Mouse (Mus musculus) left cerebral cortex, adult 18-20 months (tissue): ENCODE measurements around the gene Rsph1. TPM values are rescaled to one million over a fixed set of nuclear protein-coding genes. Genes with fewer than 3 reads are reported as not detected.
"Not testable (repeated sequence)": the region's sequence is repeated elsewhere in the genome, so short reads cannot be mapped to it uniquely, and the experiment has no call there.

ENCODE experiments used
- DNase-seq, 2 experiments: peaks; one replicate each; pipeline ENCODE4 v3.0.0; 2021 to 2022; ENCODE audit warnings: low spot score in 2 of 2, mixed read lengths in 1 of 2
- total RNA-seq, 2 experiments: library from RNA; stranded (reverse); gene quantifications; 2 replicates each; pipeline ENCODE4 v1.2.3; 2021

Rsph1 gene
- total RNA-seq, 2 experiments from 2014 or later: 15.4 to 16.8 TPM

- DNase-seq: no peak
Observed at GRCm38 (mm10) chr17:31279541-31279940, 2.4 kb upstream of the Rsph1 start.

- DNase-seq: no peak
Observed at GRCm38 (mm10) chr17:31277931-31278330, 748 bp upstream of the Rsph1 start.

- no peak for DNase-seq
Observed at GRCm38 (mm10) chr17:31276207-31276921, 819 bp downstream of the Rsph1 start.

GRCm38 (mm10) chr17:31275181-31275580, 2.0 kb downstream of the Rsph1 start:
- no peak for DNase-seq

GRCm38 (mm10) chr17:31273631-31274030, 3.6 kb downstream of the Rsph1 start:
- no peak for DNase-seq

- DNase-seq: no peak
Observed at GRCm38 (mm10) chr17:31272416-31273165, 4.6 kb downstream of the Rsph1 start.

GRCm38 (mm10) chr17:31271136-31271851, 5.9 kb downstream of the Rsph1 start:
- DNase-seq: no peak

GRCm38 (mm10) chr17:31270736-31271135, 6.4 kb downstream of the Rsph1 start:
- DNase-seq: not testable (repeated sequence)

- DNase-seq: peak in 1 of 2 experiments; percentile 1
Observed at GRCm38 (mm10) chr17:31270246-31270645, 6.9 kb downstream of the Rsph1 start.

- no peak for DNase-seq
Observed at GRCm38 (mm10) chr17:31269761-31270160, 7.4 kb downstream of the Rsph1 start.

GRCm38 (mm10) chr17:31268016-31268415, 9.2 kb downstream of the Rsph1 start:
- no peak for DNase-seq

- no peak for DNase-seq
Observed at GRCm38 (mm10) chr17:31267603-31268002, 9.6 kb downstream of the Rsph1 start.

GRCm38 (mm10) chr17:31267138-31267537, 10.0 kb downstream of the Rsph1 start:
- DNase-seq: no peak

- no peak for DNase-seq
Observed at GRCm38 (mm10) chr17:31266321-31266950, 10.7 kb downstream of the Rsph1 start.

GRCm38 (mm10) chr17:31265831-31266230, 11.4 kb downstream of the Rsph1 start:
- DNase-seq: no peak

- DNase-seq: no peak
Observed at GRCm38 (mm10) chr17:31265171-31265572, 12.0 kb downstream of the Rsph1 start.

GRCm38 (mm10) chr17:31264372-31264771, 12.8 kb downstream of the Rsph1 start:
- DNase-seq: no peak

- no peak for DNase-seq
Observed at GRCm38 (mm10) chr17:31263770-31264169, 13.4 kb downstream of the Rsph1 start.

GRCm38 (mm10) chr17:31262715-31263114, 14.5 kb downstream of the Rsph1 start:
- no peak for DNase-seq

GRCm38 (mm10) chr17:31261352-31261751, 15.8 kb downstream of the Rsph1 start:
- DNase-seq: no peak

GRCm38 (mm10) chr17:31260430-31260829, 16.8 kb downstream of the Rsph1 start:
- DNase-seq: no peak
